In genomic region chr13:102589680-102590435, GRCm38 (mm10) we compare ENCODE assay signal across 8 mouse cellular contexts.
DNase-seq lines count a peak whose midpoint lies in the region; ATAC-seq lines count a peak whose summit lies in the region.

No protein-coding gene starts in this region.

- H3K4me3 ChIP-seq in liver, embryonic 12.5 days: no peak overlapping the region
- H3K4me3 ChIP-seq in forebrain, embryonic 15.5 days: no peak overlapping the region
- no peak overlapping the region for H3K4me3 ChIP-seq in intestine, embryonic 15.5 days (replicated peaks)
- H3K4me3 ChIP-seq in midbrain, embryonic 11.5 days (ENCODE audit: low read depth, low read length): no peak overlapping the region

- no peaks in the 10 kb centered on the region for H3K36me3 ChIP-seq in liver, embryonic 12.5 days
- H3K36me3 ChIP-seq in forebrain, embryonic 15.5 days: no peaks in the 10 kb centered on the region
- H3K36me3 ChIP-seq in intestine, embryonic 15.5 days: no peaks in the 10 kb centered on the region
- H3K36me3 ChIP-seq in midbrain, embryonic 11.5 days (ENCODE audit: control insufficient read depth, insufficient read depth, low read length): no peaks in the 10 kb centered on the region

- no peak for ATAC-seq in liver, embryonic 12.5 days
- peak; percentile 45 for ATAC-seq in forebrain, embryonic 15.5 days (replicated peaks)
- ATAC-seq in intestine, embryonic 15.5 days: peak; percentile 92
- ATAC-seq in midbrain, embryonic 11.5 days (ENCODE audit: low FRiP score): peak; percentile 83
- ATAC-seq in CD4-positive, CD25-positive, alpha-beta regulatory T cell, adult 4 months: no peak

- H3K27me3 ChIP-seq in liver, embryonic 12.5 days (replicated peaks): no peaks in the 10 kb centered on the region
- no peaks in the 10 kb centered on the region for H3K27me3 ChIP-seq in forebrain, embryonic 15.5 days
- H3K27me3 ChIP-seq in intestine, embryonic 15.5 days (replicated peaks): no peaks in the 10 kb centered on the region
- no peaks in the 10 kb centered on the region for H3K27me3 ChIP-seq in midbrain, embryonic 11.5 days (ENCODE audit: control insufficient read depth, insufficient read depth, low read length)

- no peaks in the 10 kb centered on the region for H3K4me1 ChIP-seq in liver, embryonic 12.5 days
- peaks cover 15% of the 10 kb centered on the region for H3K4me1 ChIP-seq in forebrain, embryonic 15.5 days
- H3K4me1 ChIP-seq in intestine, embryonic 15.5 days (replicated peaks): peaks cover 5% of the 10 kb centered on the region
- H3K4me1 ChIP-seq in midbrain, embryonic 11.5 days (ENCODE audit: control insufficient read depth, insufficient read depth, low read length): peaks cover 10% of the 10 kb centered on the region

- no peak overlapping the region for H3K9ac ChIP-seq in liver, embryonic 12.5 days
- H3K9ac ChIP-seq in forebrain, embryonic 15.5 days (replicated peaks): no peak overlapping the region
- H3K9ac ChIP-seq in intestine, embryonic 15.5 days: no peak overlapping the region
- H3K9ac ChIP-seq in midbrain, embryonic 11.5 days (ENCODE audit: low read length): no peak overlapping the region

- DNase-seq in liver: peak; percentile 8
- DNase-seq in midbrain, embryonic 11.5 days (ENCODE audit: low spot score, missing footprints): peak; percentile 84
- no peak for DNase-seq in c-Kit-positive CD71-positive TER-119-positive erythroid progenitor cells, embryonic 14.5 days (ENCODE audit: low spot score)
- no peak for DNase-seq in cerebellum, postnatal 25 days

- H3K27ac ChIP-seq in liver, embryonic 12.5 days: no peak overlapping the region
- H3K27ac ChIP-seq in forebrain, embryonic 15.5 days (replicated peaks): no peak overlapping the region
- peak overlapping the region; percentile 77 for H3K27ac ChIP-seq in intestine, embryonic 15.5 days
- peak overlapping the region; percentile 61; the same call in 1 of the 2 replicates for H3K27ac ChIP-seq in midbrain, embryonic 11.5 days (ENCODE audit: low read depth, low read length)

- no peaks in the 10 kb centered on the region for H3K9me3 ChIP-seq in liver, embryonic 12.5 days (replicated peaks)
- H3K9me3 ChIP-seq in forebrain, embryonic 15.5 days: no peaks in the 10 kb centered on the region
- H3K9me3 ChIP-seq in intestine, embryonic 15.5 days: no peaks in the 10 kb centered on the region
- H3K9me3 ChIP-seq in midbrain, embryonic 11.5 days (ENCODE audit: control insufficient read depth, low read length): no peaks in the 10 kb centered on the region

- no peak overlapping the region for H3K4me2 ChIP-seq in liver, embryonic 12.5 days
- no peak overlapping the region for H3K4me2 ChIP-seq in forebrain, embryonic 15.5 days (replicated peaks)
- H3K4me2 ChIP-seq in intestine, embryonic 15.5 days (replicated peaks): peak overlapping the region; percentile 46
- 0 out of 2 replicates have a peak overlapping the region, but pooled peaks have one; percentile 6 for H3K4me2 ChIP-seq in midbrain, embryonic 11.5 days

- WGBS in liver, embryonic 12.5 days (ENCODE audit: insufficient replicate concordance): 73% methylated on average over 18 of the region's 18 CpGs
- 45% methylated on average over 18 of the region's 18 CpGs for WGBS in forebrain, embryonic 15.5 days
- WGBS in intestine, embryonic 15.5 days: 29% methylated on average over 18 of the region's 18 CpGs
- WGBS in midbrain, embryonic 11.5 days: 50% methylated on average over 18 of the region's 18 CpGs

Comparison
In these comparisons a context has a peak if more than half of its experiments do, and no peak if none do; other contexts are left out.
1. DNase-seq: peak in liver (single experiment) and midbrain, embryonic 11.5 days (single experiment); none in c-Kit-positive CD71-positive TER-119-positive erythroid progenitor cells, embryonic 14.5 days (single experiment) and cerebellum, postnatal 25 days (0 of 2).
2. ATAC-seq: peak in forebrain, embryonic 15.5 days (single experiment), intestine, embryonic 15.5 days (single experiment) and midbrain, embryonic 11.5 days (single experiment); none in liver, embryonic 12.5 days (single experiment) and CD4-positive, CD25-positive, alpha-beta regulatory T cell, adult 4 months (single experiment).
3. H3K27ac ChIP-seq: peak in intestine, embryonic 15.5 days (single experiment) and midbrain, embryonic 11.5 days (single experiment); none in liver, embryonic 12.5 days (single experiment) and forebrain, embryonic 15.5 days (single experiment).
4. H3K4me2 ChIP-seq: peak in intestine, embryonic 15.5 days (single experiment) and midbrain, embryonic 11.5 days (single experiment); none in liver, embryonic 12.5 days (single experiment) and forebrain, embryonic 15.5 days (single experiment).